Mouse (Mus musculus): ENCODE data around the gene Prkci. TPM values are rescaled to one million over a fixed set of nuclear protein-coding genes. Genes with fewer than 3 reads are reported as not detected.

Gene Prkci
- 10 to 100 TPM; 13.4 to 20.0 TPM for total RNA-seq (2023)

DNA sequence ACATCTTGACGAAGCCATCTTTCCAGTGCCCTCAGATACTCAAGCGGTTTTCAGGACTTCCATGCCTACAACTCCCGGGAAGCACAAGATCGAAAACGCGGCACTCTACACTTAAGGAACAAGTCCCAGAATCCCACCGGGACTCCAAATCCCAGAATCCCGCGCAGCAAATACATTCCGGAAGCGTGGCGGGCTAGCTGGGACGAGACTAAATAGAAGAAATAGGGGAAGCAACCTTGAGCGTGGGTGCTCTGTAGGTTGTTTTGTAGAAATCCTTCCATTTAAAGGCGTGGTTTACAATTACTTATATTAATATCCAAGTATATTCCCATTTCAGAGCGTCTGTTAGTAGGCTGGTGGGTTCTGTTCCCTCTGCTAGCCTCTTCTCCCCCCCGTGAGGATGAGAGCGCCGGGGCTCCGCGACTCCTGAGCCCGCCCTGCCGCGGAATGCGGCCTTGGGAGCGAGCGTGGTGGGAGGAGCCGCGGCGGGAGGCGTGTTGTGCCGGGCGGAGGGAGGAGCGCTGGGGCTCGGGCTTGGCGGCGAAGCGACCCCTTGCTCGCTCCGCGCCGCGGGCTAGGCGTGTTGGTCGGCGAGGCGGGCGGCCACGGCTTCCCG, at the start of gene Prkci:
Gene Prkci (plus strand): TSS at position 465 of the 616 bp plus-strand sequence.

DNA sequence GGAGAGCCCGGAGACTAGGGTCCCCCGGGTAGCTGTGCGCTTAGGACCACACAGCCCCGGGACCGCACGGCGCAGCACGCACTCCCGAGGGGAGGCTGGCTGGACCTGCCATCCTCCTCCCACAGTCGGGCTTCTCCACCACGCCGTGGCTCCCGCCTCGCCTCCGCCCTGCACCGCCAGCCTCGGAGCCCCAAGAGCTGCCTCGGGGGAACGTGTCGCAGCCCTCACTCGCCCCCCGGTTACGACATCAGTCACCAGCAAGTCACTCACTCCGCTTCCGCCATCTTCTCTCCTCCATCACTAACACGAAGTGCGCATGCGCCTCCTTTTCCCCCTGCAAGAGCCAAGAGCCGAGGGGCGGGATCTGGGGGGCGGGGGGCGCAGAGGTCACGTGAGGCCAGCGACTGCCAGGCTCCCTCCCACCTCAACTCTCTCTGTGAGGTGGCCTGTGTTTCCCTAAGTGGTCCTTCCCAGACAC, 26.4 kb upstream of the Prkci start, which contains the start of gene Phc3:
Gene Phc3 (minus strand): TSS at position 312 of the 478 bp plus-strand sequence.

DNA sequence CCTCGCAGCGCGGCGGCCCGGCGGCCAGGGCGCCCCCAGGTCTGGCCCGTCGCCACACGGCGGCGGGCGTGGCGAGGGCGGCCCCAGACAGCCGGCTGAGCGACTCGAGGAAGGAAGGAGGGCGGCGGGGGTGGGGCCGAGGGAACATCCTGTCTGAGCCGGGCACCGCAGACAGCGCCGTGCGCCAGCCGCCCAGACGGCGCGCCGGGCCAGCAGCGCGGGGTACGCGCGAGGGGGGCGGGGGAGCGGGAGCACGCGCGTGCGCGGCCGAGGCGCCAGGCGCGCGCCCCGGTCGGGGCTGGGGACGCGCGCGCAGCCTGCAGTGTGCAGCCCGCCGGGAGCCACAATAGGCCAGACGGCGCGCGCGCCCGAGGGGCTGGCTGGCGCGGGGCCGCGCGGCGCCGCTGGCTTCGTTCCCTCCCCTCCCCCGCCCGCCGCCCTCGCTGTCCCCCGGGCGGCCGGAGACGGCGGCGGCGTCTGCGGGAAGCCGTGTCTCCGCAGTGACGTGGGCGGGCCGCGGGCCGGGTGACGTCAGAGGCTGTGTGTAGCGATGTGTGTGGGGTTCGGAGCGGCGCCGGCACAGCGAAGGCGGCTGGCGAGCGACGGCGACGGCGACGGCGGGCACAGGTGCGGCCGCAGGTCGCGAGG, 99.1 kb downstream of the Prkci start, which contains the start of gene Skil:
Gene Skil (plus strand): TSS at position 528 of the 648 bp plus-strand sequence.

Other genes with a start within 250 kb of the Prkci start
- gene Samd7, start 249.5 kb upstream of the Prkci start, total RNA-seq (2023) = not detected
- 10 to 100 TPM; 45.0 to 45.5 TPM for gene Sec62, start 202.9 kb upstream of the Prkci start, total RNA-seq (2023)
- 10 to 100 TPM; 24.7 to 32.0 TPM for gene Gpr160, start 139.8 kb upstream of the Prkci start, total RNA-seq (2023)
- 10 to 100 TPM; 31.1 to 33.6 TPM for gene Phc3, start 26.3 kb upstream of the Prkci start, total RNA-seq (2023)
- 10 to 100 TPM; 47.1 to 62.9 TPM for gene Skil, start 99.3 kb downstream of the Prkci start, total RNA-seq (2023)
- gene Cldn11, start 154.2 kb downstream of the Prkci start, total RNA-seq (2023) = not detected